Mouse (Mus musculus) MEL (cell line): ENCODE measurements around the gene Stil.
A peak's percentile ranks its signal among the peaks of the same experiment; 100 is the strongest.

Experiments
- BHLHE40 ChIP-seq: IDR thresholded peaks from 2 replicates; pipeline ENCODE4 v1.6.1; 2012; ENCODE audit warnings: low read depth, mild to moderate bottlenecking, inconsistent platforms, low read length, improper control_type of control experiment, borderline replicate concordance
- CTCF ChIP-seq, 3 experiments: IDR thresholded peaks in 2 of 3; conservative IDR thresholded peaks in 1 of 3; 2 replicates each; pipeline ENCODE4 v1.5.1; 2011 to 2012; ENCODE audit warnings: low read length in 3 of 3, low read depth in 2 of 3, mild to moderate bottlenecking in 2 of 3, improper control_type of control experiment in 1 of 3, inconsistent platforms in 1 of 3, mixed read lengths in 1 of 3, moderate library complexity in 1 of 3; ENCODE audit not compliant: control insufficient read depth in 1 of 3, insufficient read depth in 1 of 3, poor library complexity in 1 of 3, severe bottlenecking in 1 of 3
- EP300 ChIP-seq, 2 experiments: IDR thresholded peaks; 2 replicates each; pipeline ENCODE4 v1.6.1; 2011; ENCODE audit warnings: improper control_type of control experiment in 2 of 2, low read length in 2 of 2, low read depth in 1 of 2, mild to moderate bottlenecking in 1 of 2
- ETS1 ChIP-seq: IDR thresholded peaks from 2 replicates; pipeline ENCODE4 v1.6.1; 2012; ENCODE audit warnings: low read depth, mild to moderate bottlenecking, inconsistent platforms, low read length, improper control_type of control experiment, moderate library complexity
- HCFC1 ChIP-seq: IDR thresholded peaks from 2 replicates; pipeline ENCODE4 v1.6.1; 2012; ENCODE audit warnings: low read depth, mild to moderate bottlenecking, inconsistent platforms, low read length, improper control_type of control experiment, moderate library complexity
- MAX ChIP-seq: IDR thresholded peaks from 2 replicates; pipeline ENCODE4 v1.6.1; 2011; ENCODE audit warnings: low read length, improper control_type of control experiment
- MEF2A ChIP-seq: IDR thresholded peaks from 2 replicates; pipeline ENCODE4 v1.6.1; 2014; ENCODE audit warnings: low read depth, mild to moderate bottlenecking, inconsistent platforms, low read length, improper control_type of control experiment; ENCODE audit not compliant: poor library complexity, insufficient replicate concordance, severe bottlenecking; ENCODE audit errors: extremely low read depth
- NELFE ChIP-seq: IDR thresholded peaks from 2 replicates; pipeline ENCODE4 v1.6.1; 2011; ENCODE audit warnings: low read depth, low read length, improper control_type of control experiment
- POLR2A ChIP-seq, 2 experiments: IDR thresholded peaks; 2 replicates each; pipeline ENCODE4 v1.6.1; 2011 to 2012; ENCODE audit warnings: low read length in 2 of 2, mild to moderate bottlenecking in 2 of 2, control low read depth in 1 of 2, improper control_type of control experiment in 1 of 2, low read depth in 1 of 2, moderate library complexity in 1 of 2; ENCODE audit not compliant: control insufficient read depth in 1 of 2, insufficient read depth in 1 of 2, poor library complexity in 1 of 2
- SIN3A ChIP-seq: IDR thresholded peaks from 2 replicates; pipeline ENCODE4 v1.6.1; 2012; ENCODE audit warnings: low read length, improper control_type of control experiment, inconsistent platforms
- TAL1 ChIP-seq: IDR thresholded peaks from 2 replicates; pipeline ENCODE4 v1.6.1; 2012; ENCODE audit warnings: mild to moderate bottlenecking, inconsistent platforms, low read length, moderate library complexity, mixed read lengths
- TCF12 ChIP-seq: IDR thresholded peaks from 2 replicates; pipeline ENCODE4 v1.6.1; 2014; ENCODE audit warnings: low read depth, mild to moderate bottlenecking, inconsistent platforms, low read length, improper control_type of control experiment, moderate library complexity
- ZNF384 ChIP-seq: IDR thresholded peaks from 2 replicates; pipeline ENCODE4 v1.6.1; 2012; ENCODE audit warnings: low read depth, mild to moderate bottlenecking, inconsistent platforms, low read length, improper control_type of control experiment

GRCm38 (mm10) chr4:115048190-115048589 lies 48.2 kb downstream of the Stil start:
- TF ChIP-seq CTCF (IDR thresholded peaks at IDR 0.05 in 2 of 3, conservative IDR thresholded peaks at IDR 0.05 in 1 of 3; ENCODE audit: control insufficient read depth in 1 of 3, insufficient read depth in 1 of 3, low read depth in 2 of 3, low read length in 3 of 3, poor library complexity in 1 of 3, severe bottlenecking in 1 of 3), result no peak
- TF ChIP-seq ZNF384, result no peak
- peak; percentile 24; the same call in 1 of the 2 replicates for TF ChIP-seq ETS1
- TF ChIP-seq POLR2A (IDR thresholded peaks at IDR 0.05; ENCODE audit: control insufficient read depth in 1 of 2, insufficient read depth in 1 of 2, low read depth in 1 of 2, low read length in 2 of 2, poor library complexity in 1 of 2), result no peak
- no peak; the same call in none of the 2 replicates for TF ChIP-seq SIN3A
- TF ChIP-seq BHLHE40, result no peak
- TF ChIP-seq NELFE, result 0 out of 2 replicates have a peak, but pooled peaks have one; percentile 12
- TF ChIP-seq HCFC1, result no peak
- TF ChIP-seq TCF12, result peak; percentile 63
- TF ChIP-seq TAL1, result peak; percentile 92
- TF ChIP-seq MAX, result no peak
- no peak for TF ChIP-seq MEF2A
- peak; percentile 21 to 59; a peak in 3 of 4 replicates for TF ChIP-seq EP300 (IDR thresholded peaks at IDR 0.05; ENCODE audit: low read depth in 1 of 2, low read length in 2 of 2)
